Mouse (Mus musculus) CH12.LX (cell line): ENCODE results near the gene Lrrc8a.

Source experiments
- CHD1 ChIP-seq: IDR thresholded peaks from 2 replicates; pipeline ENCODE4 v1.6.1; 2012; ENCODE audit warnings: low read depth, low read length, improper control_type of control experiment, inconsistent platforms
- CTCF ChIP-seq, 2 experiments: IDR thresholded peaks in 1 of 2; conservative IDR thresholded peaks in 1 of 2; 2 replicates each; pipeline ENCODE4 v1.5.1; 2011 to 2012; ENCODE audit warnings: low read depth in 2 of 2, low read length in 2 of 2, improper control_type of control experiment in 1 of 2, inconsistent platforms in 1 of 2, mild to moderate bottlenecking in 1 of 2, moderate library complexity in 1 of 2
- E2F4 ChIP-seq: IDR thresholded peaks from 2 replicates; pipeline ENCODE4 v1.6.1; 2011; ENCODE audit warnings: low read depth, low read length, improper control_type of control experiment; ENCODE audit not compliant: insufficient replicate concordance
- GABPA ChIP-seq: IDR thresholded peaks from 2 replicates; pipeline ENCODE4 v1.6.1; 2012; ENCODE audit warnings: low read depth, low read length, improper control_type of control experiment, inconsistent platforms; ENCODE audit not compliant: insufficient replicate concordance
- MAFK ChIP-seq: IDR thresholded peaks from 2 replicates; pipeline ENCODE4 v1.6.1; 2011; ENCODE audit warnings: low read length, improper control_type of control experiment; ENCODE audit not compliant: insufficient replicate concordance
- MEF2A ChIP-seq: IDR thresholded peaks from 2 replicates; pipeline ENCODE4 v1.6.1; 2014; ENCODE audit warnings: low read depth, mild to moderate bottlenecking, inconsistent platforms, low read length, improper control_type of control experiment, borderline replicate concordance
- NELFE ChIP-seq: IDR thresholded peaks from 2 replicates; pipeline ENCODE4 v1.6.1; 2011; ENCODE audit warnings: low read depth, low read length, improper control_type of control experiment
- NRF1 ChIP-seq: IDR thresholded peaks from 2 replicates; pipeline ENCODE4 v1.6.1; 2014; ENCODE audit warnings: low read depth, mild to moderate bottlenecking, inconsistent platforms, low read length, improper control_type of control experiment, moderate library complexity
- POLR2A ChIP-seq: IDR thresholded peaks from 2 replicates; pipeline ENCODE4 v1.6.1; 2011; ENCODE audit warnings: low read depth, mild to moderate bottlenecking, improper control_type of control experiment, low read length
- SIN3A ChIP-seq: IDR thresholded peaks from 2 replicates; pipeline ENCODE4 v1.6.1; 2012; ENCODE audit warnings: low read length, improper control_type of control experiment, inconsistent platforms
- TCF12 ChIP-seq: IDR thresholded peaks from 2 replicates; pipeline ENCODE4 v1.6.1; 2014; ENCODE audit warnings: low read depth, mild to moderate bottlenecking, inconsistent platforms, low read length, improper control_type of control experiment
- ZNF384 ChIP-seq: IDR thresholded peaks from 2 replicates; pipeline ENCODE4 v1.6.1; 2012; ENCODE audit warnings: low read depth, low read length, improper control_type of control experiment, inconsistent platforms

- TF ChIP-seq CTCF (conservative IDR thresholded peaks at IDR 0.05 in 1 of 2, IDR thresholded peaks at IDR 0.05 in 1 of 2; ENCODE audit: low read depth in 2 of 2, low read length in 2 of 2) (no peak), POLR2A (no peak), MEF2A (no peak), GABPA (no peak), NRF1 (no peak), MAFK (no peak), CHD1 (no peak), NELFE (no peak), E2F4 (no peak), TCF12 (no peak), SIN3A (no peak), ZNF384 (no peak)
Measured at GRCm38 (mm10) chr2:30306087-30306486, 68.6 kb downstream of the Lrrc8a start.
